Mouse (Mus musculus) heart, embryonic 13.5 days (tissue): ENCODE data around the gene Scamp2. TPM values are rescaled to one million over a fixed set of nuclear protein-coding genes. Genes with fewer than 3 reads are reported as not detected.

Source experiments
- ATAC-seq: fragments of 200-750 bp; cut with Nextera tagmentation; 2 replicates; pipeline ENCODE4 v1.8.0; 2017; ENCODE audit warnings: moderate TSS enrichment; ENCODE audit not compliant: insufficient number of reproducible peaks, low FRiP score, low TSS enrichment; ENCODE audit errors: extremely low read depth
- H3K27ac ChIP-seq: fragments of 300-500 bp; sonication (generic); replicated peaks from 2 replicates; pipeline ENCODE4 v1.5.1; 2015; ENCODE audit warnings: moderate library complexity, mild to moderate bottlenecking, inconsistent platforms
- H3K27me3 ChIP-seq: fragments of 300-500 bp; sonication (generic); replicated peaks from 2 replicates; pipeline ENCODE4 v1.6.1; 2015; ENCODE audit warnings: mild to moderate bottlenecking, inconsistent platforms
- H3K36me3 ChIP-seq: fragments of 300-500 bp; sonication (generic); 2 replicates; pipeline ENCODE4 v1.6.1; 2015; ENCODE audit warnings: mild to moderate bottlenecking, inconsistent platforms
- H3K4me1 ChIP-seq: fragments of 300-500 bp; sonication (generic); 2 replicates; pipeline ENCODE4 v1.6.1; 2015; ENCODE audit warnings: inconsistent platforms
- H3K4me2 ChIP-seq: fragments of 300-500 bp; sonication (generic); 2 replicates; pipeline ENCODE4 v1.6.1; 2015; ENCODE audit warnings: inconsistent platforms, mild to moderate bottlenecking, moderate library complexity
- H3K4me3 ChIP-seq: fragments of 300-500 bp; sonication (generic); 2 replicates; pipeline ENCODE4 v1.5.1; 2015; ENCODE audit warnings: moderate library complexity, mild to moderate bottlenecking, inconsistent platforms
- H3K9ac ChIP-seq: fragments of 300-500 bp; sonication (generic); 2 replicates; pipeline ENCODE4 v1.6.1; 2015; ENCODE audit warnings: inconsistent platforms, mild to moderate bottlenecking, moderate library complexity
- H3K9me3 ChIP-seq: fragments of 300-500 bp; sonication (generic); 2 replicates; pipeline ENCODE4 v1.6.1; 2016; ENCODE audit warnings: inconsistent platforms
- WGBS: fragments of 180-500 bp; shearing (Covaris S2); methylation state at CpG from one replicate; pipeline ENCODE4 v1.1.7; 2015; ENCODE audit warnings: mixed read lengths; 5-methylcytosine and 5-hydroxymethylcytosine counted together
- polyA plus RNA-seq: library from polyadenylated mRNA; unstranded; fragments of >200 nt; fragmentation: Nextera tagmentation; extraction: Ambion mirVana; gene quantifications from 2 replicates; pipeline ENCODE4 v1.2.1, GENCODE M21; 2015

Gene Scamp2
- polyA plus RNA-seq, 1 experiment from 2014 or later: 52.4 TPM

- peak overlapping the region; percentile 42; the same call in 1 of the 2 replicates for H3K9ac ChIP-seq
- 9% methylated on average over 4 of the region's 4 CpGs for WGBS
- H3K4me3 ChIP-seq: no peak overlapping the region
- H3K27me3 ChIP-seq: no peaks in the 10 kb centered on the region; the same call in 1 of the 2 replicates
- no peak for ATAC-seq
- peaks cover 60% of the 10 kb centered on the region for H3K4me1 ChIP-seq
- H3K27ac ChIP-seq: peak overlapping the region; percentile 21; the same call in 1 of the 2 replicates
- H3K36me3 ChIP-seq: peaks cover 34% of the 10 kb centered on the region
- no peak overlapping the region for H3K4me2 ChIP-seq
- H3K9me3 ChIP-seq: no peaks in the 10 kb centered on the region
Observed at GRCm38 (mm10) chr9:57597929-57598382, 37.2 kb downstream of the Scamp2 start.

- no peak for ATAC-seq
- peaks cover 54% of the 10 kb centered on the region for H3K4me1 ChIP-seq
Observed at GRCm38 (mm10) chr9:57598851-57599563, 38.3 kb downstream of the Scamp2 start.

GRCm38 (mm10) chr9:57600620-57601352 lies 40.0 kb downstream of the Scamp2 start:
- Histone ChIP-seq H3K9me3 (no peaks in the 10 kb centered on the region), H3K9ac (no peak overlapping the region), H3K4me2 (no peak overlapping the region), H3K4me1 (peaks cover 53% of the 10 kb centered on the region), H3K4me3 (no peak overlapping the region), H3K27me3 (peaks cover 23% of the 10 kb centered on the region), H3K27ac (no peak overlapping the region), H3K36me3 (peaks cover 7% of the 10 kb centered on the region)
- no peak for ATAC-seq
- 1% methylated on average over 3 of the region's 3 CpGs for WGBS

More at GRCm38 (mm10) chr9:57598851-57599563, 38.3 kb downstream of the Scamp2 start:
- 63% methylated on average over 8 of the region's 8 CpGs for WGBS
- Histone ChIP-seq H3K27me3 (peaks cover 5% of the 10 kb centered on the region; the same call in 1 of the 2 replicates), H3K4me3 (no peak overlapping the region), H3K36me3 (peaks cover 24% of the 10 kb centered on the region), H3K4me2 (no peak overlapping the region), H3K27ac (no peak overlapping the region), H3K9me3 (no peaks in the 10 kb centered on the region), H3K9ac (no peak overlapping the region)

DNA sequence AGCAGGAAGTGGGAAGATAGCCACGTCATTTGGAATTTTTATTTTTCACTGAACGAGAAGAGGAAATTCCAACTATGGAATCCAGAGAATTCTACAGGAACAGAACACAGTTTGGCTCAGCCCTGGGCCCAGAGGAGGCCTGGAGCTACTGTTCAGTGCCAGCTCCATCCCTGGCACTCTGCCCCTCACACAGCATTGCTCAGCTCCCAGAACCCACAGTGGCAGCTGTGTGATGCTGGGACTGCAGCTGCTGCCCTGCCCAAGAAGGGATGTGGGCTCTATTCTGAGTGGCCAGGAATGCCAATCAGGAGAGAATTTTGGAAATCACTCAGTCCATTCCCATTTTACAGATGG lies 40.6 kb downstream of the Scamp2 start:
- H3K36me3 ChIP-seq: peaks cover 3% of the 10 kb centered on the region
- H3K27me3 ChIP-seq: peaks cover 27% of the 10 kb centered on the region
- H3K4me2 ChIP-seq: no peak overlapping the region
- no peak overlapping the region for H3K9ac ChIP-seq
- ATAC-seq: no peak
- 39% methylated on average over 2 of the region's 2 CpGs for WGBS
- H3K27ac ChIP-seq: no peak overlapping the region
- peaks cover 56% of the 10 kb centered on the region for H3K4me1 ChIP-seq
- H3K4me3 ChIP-seq: no peak overlapping the region
- no peaks in the 10 kb centered on the region for H3K9me3 ChIP-seq

DNA sequence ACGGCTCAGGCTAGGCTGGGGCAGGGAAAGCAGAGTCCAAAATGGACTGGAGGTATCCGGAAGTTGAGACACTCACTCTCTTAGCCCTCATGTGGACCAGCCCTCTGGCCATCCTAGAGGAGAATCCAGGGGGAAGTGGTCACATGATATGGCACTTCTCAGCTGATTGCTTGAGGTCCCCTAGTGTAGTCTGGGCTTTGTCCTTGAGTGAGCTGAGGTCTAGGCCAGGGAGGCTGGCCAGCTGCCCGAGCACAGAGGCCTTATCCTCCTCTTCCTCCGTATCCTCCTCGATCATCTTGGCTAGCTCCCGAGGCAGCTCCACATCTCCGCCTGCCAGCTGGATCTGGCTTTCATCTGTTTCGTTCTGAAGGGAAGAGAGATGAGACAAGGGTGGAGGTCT lies 41.4 kb downstream of the Scamp2 start:
- 25% methylated on average over 8 of the region's 8 CpGs for WGBS
- H3K36me3 ChIP-seq: no peaks in the 10 kb centered on the region
- no peaks in the 10 kb centered on the region for H3K9me3 ChIP-seq
- no peak for ATAC-seq
- H3K9ac ChIP-seq: no peak overlapping the region
- peaks cover 59% of the 10 kb centered on the region for H3K4me1 ChIP-seq
- H3K4me3 ChIP-seq: no peak overlapping the region
- H3K27ac ChIP-seq: no peak overlapping the region
- H3K4me2 ChIP-seq: no peak overlapping the region
- H3K27me3 ChIP-seq: peaks cover 35% of the 10 kb centered on the region

GRCm38 (mm10) chr9:57604875-57605274 lies 44.1 kb downstream of the Scamp2 start:
- Histone ChIP-seq H3K27ac (no peak overlapping the region), H3K4me2 (no peak overlapping the region), H3K9ac (no peak overlapping the region), H3K4me3 (no peak overlapping the region), H3K36me3 (no peaks in the 10 kb centered on the region), H3K27me3 (peaks cover 60% of the 10 kb centered on the region), H3K4me1 (peaks cover 31% of the 10 kb centered on the region), H3K9me3 (no peaks in the 10 kb centered on the region)
- WGBS: 60% methylated on average over 4 of the region's 4 CpGs
- ATAC-seq: no peak

GRCm38 (mm10) chr9:57605503-57605902 lies 44.8 kb downstream of the Scamp2 start:
- Histone ChIP-seq H3K4me1 (peaks cover 25% of the 10 kb centered on the region), H3K9ac (no peak overlapping the region), H3K36me3 (no peaks in the 10 kb centered on the region), H3K27me3 (peaks cover 65% of the 10 kb centered on the region), H3K9me3 (no peaks in the 10 kb centered on the region), H3K4me3 (no peak overlapping the region), H3K27ac (no peak overlapping the region), H3K4me2 (no peak overlapping the region)
- WGBS: 19% methylated on average over 9 of the region's 9 CpGs
- no peak for ATAC-seq

DNA sequence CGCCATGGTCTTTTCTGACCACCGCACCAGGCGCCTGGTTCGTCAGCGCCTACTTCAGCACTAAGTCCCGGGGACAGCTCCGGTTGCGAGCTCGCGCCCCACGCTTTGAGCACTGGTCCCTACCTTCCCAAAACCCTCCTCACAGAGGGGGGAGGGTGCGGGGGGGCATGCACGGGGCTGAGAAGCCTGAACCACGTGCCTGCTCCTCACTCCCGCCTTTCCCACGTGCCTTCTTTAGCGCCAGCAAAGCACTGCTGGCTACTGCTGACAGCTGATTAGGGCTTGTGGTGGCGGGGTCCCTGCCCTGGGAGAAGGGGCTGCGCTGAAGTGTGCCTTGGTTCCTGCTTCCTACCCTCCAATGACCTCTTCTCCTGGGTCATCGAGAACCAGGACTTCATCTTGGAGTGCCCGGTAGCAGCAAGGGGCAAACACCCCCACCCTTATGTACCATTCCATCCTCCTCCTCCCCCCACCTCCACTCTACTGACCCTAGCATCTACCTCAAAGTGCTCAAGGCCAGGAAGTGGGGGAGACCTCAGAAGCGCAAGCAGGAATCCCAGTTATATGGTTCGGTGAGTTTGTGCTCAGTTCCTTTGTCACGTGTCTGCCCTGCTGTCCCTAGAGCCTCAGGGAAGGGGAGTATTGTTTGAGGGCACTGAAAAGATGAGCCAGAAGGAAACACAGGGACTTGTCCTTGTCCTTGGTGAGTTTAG lies 45.6 kb downstream of the Scamp2 start, which contains the start of gene Cplx3:
Gene Cplx3 (minus strand): TSS at position 143 of the 713 bp plus-strand sequence.
- Histone ChIP-seq H3K9ac (no peak within 1 kb of the TSS), H3K36me3 (no peaks in the 10 kb centered on the region), H3K4me2 (peak within 1 kb of the TSS; percentile 20), H3K9me3 (no peaks in the 10 kb centered on the region), H3K27ac (no peak within 1 kb of the TSS), H3K4me3 (no peak within 1 kb of the TSS), H3K27me3 (peaks cover 65% of the 10 kb centered on the region), H3K4me1 (peaks cover 17% of the 10 kb centered on the region)
- 0 out of 2 replicates have a peak, but pooled peaks have one; percentile 43 for ATAC-seq
- WGBS: 6% methylated on average over 24 of the region's 24 CpGs

DNA sequence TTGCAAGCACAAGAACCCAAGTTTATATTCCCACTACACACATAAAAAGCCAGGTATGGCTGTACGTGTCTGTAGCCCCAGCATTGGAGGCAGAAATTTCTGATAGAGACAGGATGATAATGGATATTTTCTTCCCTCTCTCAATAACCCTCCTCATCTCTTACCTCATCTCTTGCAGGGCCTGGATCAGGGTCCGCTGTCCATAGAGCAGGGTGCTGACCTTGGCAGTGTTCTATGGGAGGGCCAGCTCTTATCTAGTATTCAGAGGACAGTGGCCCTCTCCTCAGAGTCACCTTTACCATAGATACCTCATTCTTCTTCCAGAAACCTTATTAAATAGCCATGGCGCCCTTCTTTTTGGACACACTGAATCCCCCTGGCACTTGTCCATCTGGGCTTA lies 49.1 kb downstream of the Scamp2 start:
- Histone ChIP-seq H3K9me3 (no peaks in the 10 kb centered on the region), H3K36me3 (no peaks in the 10 kb centered on the region), H3K9ac (no peak overlapping the region), H3K4me3 (no peak overlapping the region), H3K27me3 (peaks cover 52% of the 10 kb centered on the region), H3K27ac (no peak overlapping the region), H3K4me2 (no peak overlapping the region), H3K4me1 (peaks cover 9% of the 10 kb centered on the region)
- ATAC-seq: no peak
- WGBS: 42% methylated on average over 3 of the region's 3 CpGs

DNA sequence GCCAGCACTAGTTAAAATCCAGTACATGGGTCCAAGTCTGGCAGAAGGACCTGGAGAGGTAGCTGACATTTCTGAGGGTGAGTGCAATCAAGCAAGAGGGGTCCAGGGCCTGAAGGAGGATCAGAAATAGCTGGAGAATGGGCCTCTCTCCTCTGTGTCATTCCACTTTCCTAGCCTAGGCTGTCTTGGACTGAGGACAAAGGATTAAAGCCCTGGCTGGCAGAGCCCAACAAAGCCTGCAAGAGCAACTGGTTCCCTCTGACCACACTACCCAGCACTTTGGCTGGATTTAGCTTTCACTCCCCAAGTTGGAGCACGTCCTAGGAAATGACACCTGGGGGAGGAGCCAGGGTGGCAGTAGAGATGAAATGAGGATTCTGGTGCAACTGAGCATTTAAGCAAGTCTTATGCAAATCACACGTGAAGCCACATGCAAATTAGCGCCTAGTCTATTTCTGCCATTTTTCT lies 49.6 kb downstream of the Scamp2 start:
- H3K27me3 ChIP-seq: peaks cover 47% of the 10 kb centered on the region
- no peak for ATAC-seq
- 51% methylated on average over 3 of the region's 3 CpGs for WGBS

GRCm38 (mm10) chr9:57612587-57612986 lies 51.8 kb downstream of the Scamp2 start:
- H3K36me3 ChIP-seq: no peaks in the 10 kb centered on the region
- 52% methylated on average over 7 of the region's 7 CpGs for WGBS
- H3K4me2 ChIP-seq: no peak overlapping the region
- H3K9ac ChIP-seq: no peak overlapping the region
- no peak for ATAC-seq
- peaks cover 25% of the 10 kb centered on the region for H3K27me3 ChIP-seq
- H3K4me1 ChIP-seq: 0 out of 2 replicates have a peak, but pooled peaks cover 3% of the 10 kb centered on the region
- no peaks in the 10 kb centered on the region for H3K9me3 ChIP-seq
- no peak overlapping the region for H3K4me3 ChIP-seq
- no peak overlapping the region for H3K27ac ChIP-seq

More for the DNA sequence above, 49.6 kb downstream of the Scamp2 start:
- H3K4me1 ChIP-seq: peaks cover 9% of the 10 kb centered on the region
- no peaks in the 10 kb centered on the region for H3K36me3 ChIP-seq
- no peak overlapping the region for H3K9ac ChIP-seq
- no peaks in the 10 kb centered on the region for H3K9me3 ChIP-seq
- H3K27ac ChIP-seq: no peak overlapping the region
- no peak overlapping the region for H3K4me3 ChIP-seq
- no peak overlapping the region for H3K4me2 ChIP-seq
